Mouse (Mus musculus) hindbrain, postnatal 0 days (tissue): Measurements from ENCODE around the gene Wdr63. TPM values are rescaled to one million over a fixed set of nuclear protein-coding genes. Genes with fewer than 3 reads are reported as not detected.

ENCODE experiments used
- ATAC-seq: fragments of 200-750 bp; cut with Nextera tagmentation; 2 replicates; pipeline ENCODE4 v1.8.0; 2017; ENCODE audit warnings: mild to moderate bottlenecking, moderate TSS enrichment, moderate library complexity
- DNase-seq: peaks from one replicate; pipeline ENCODE4 v3.0.0-alpha.2; 2015; ENCODE audit warnings: low spot score
- H3K27ac ChIP-seq: fragments of 300-500 bp; sonication (generic); 2 replicates; pipeline ENCODE4 v1.5.1; 2014; ENCODE audit warnings: mild to moderate bottlenecking
- H3K27me3 ChIP-seq: fragments of 300-500 bp; sonication (generic); 2 replicates; pipeline ENCODE4 v1.6.1; 2014; ENCODE audit warnings: low read length, mixed read lengths; ENCODE audit not compliant: insufficient read depth
- H3K36me3 ChIP-seq: fragments of 300-500 bp; sonication (generic); 2 replicates; pipeline ENCODE4 v1.6.1; 2014; ENCODE audit warnings: low read length, mixed read lengths; ENCODE audit not compliant: insufficient read depth
- H3K4me1 ChIP-seq: fragments of 300-500 bp; sonication (generic); 2 replicates; pipeline ENCODE4 v1.6.1; 2014; ENCODE audit warnings: antibody characterized with exemption, low read length, mixed read lengths; ENCODE audit not compliant: insufficient read depth
- H3K4me2 ChIP-seq: fragments of 300-500 bp; sonication (generic); 2 replicates; pipeline ENCODE4 v1.6.1; 2014; ENCODE audit warnings: low read depth, mild to moderate bottlenecking, low read length, moderate library complexity, mixed read lengths
- H3K4me3 ChIP-seq: fragments of 300-500 bp; sonication (generic); 2 replicates; pipeline ENCODE4 v1.5.1; 2014; ENCODE audit warnings: low read length
- H3K9ac ChIP-seq: fragments of 300-500 bp; sonication (generic); replicated peaks from 2 replicates; pipeline ENCODE4 v1.6.1; 2014; ENCODE audit warnings: mild to moderate bottlenecking, low read length, moderate library complexity, mixed read lengths
- H3K9me3 ChIP-seq: fragments of 300-500 bp; sonication (generic); 2 replicates; pipeline ENCODE4 v1.6.1; 2016; ENCODE audit warnings: low read length, mixed read lengths
- CTCF ChIP-seq: IDR thresholded peaks from 2 replicates; pipeline ENCODE4 v1.5.1; 2016; ENCODE audit warnings: antibody characterized with exemption, control low read depth, low read depth
- WGBS: fragments of 180-500 bp; shearing (Covaris S2); extraction: QIAGEN DNeasy Blood & Tissue Kit; methylation state at CpG from one replicate; pipeline ENCODE4 v1.1.7; 2014; 5-methylcytosine and 5-hydroxymethylcytosine counted together
- polyA plus RNA-seq: library from polyadenylated mRNA; unstranded; fragments of >200 nt; fragmentation: Nextera tagmentation; extraction: Ambion mirVana; gene quantifications from 2 replicates; pipeline ENCODE4 v1.2.1, GENCODE M21; 2015
- total RNA-seq: library from RNA; depleted of rRNA; stranded (reverse); fragments of >200 nt; gene quantifications from 2 replicates; pipeline ENCODE4 v1.2.3, GENCODE M21; 2014; rRNA removed

Wdr63 gene
- total and polyA plus RNA-seq, 2 experiments from 2014 or later = 1.5 TPM

GRCm38 (mm10) chr3:145991130-145991529 lies 116.8 kb downstream of the Wdr63 start:
- no peak for ATAC-seq
- Histone ChIP-seq H3K9me3 (no peaks in the 10 kb centered on the region), H3K4me1 (no peaks in the 10 kb centered on the region), H3K27ac (no peak overlapping the region), H3K9ac (no peak overlapping the region), H3K4me3 (no peak overlapping the region), H3K36me3 (no peaks in the 10 kb centered on the region), H3K4me2 (no peak overlapping the region), H3K27me3 (0 out of 2 replicates have a peak, but pooled peaks cover 4% of the 10 kb centered on the region)
- TF ChIP-seq CTCF = no peak
- WGBS = 91% methylated on average over 13 of the region's 13 CpGs
- no peak for DNase-seq

Other genes with a start within 250 kb of the Wdr63 start
- gene Bcl10, start 185.3 kb downstream of the Wdr63 start, total RNA-seq = 25.9 and 32.8 TPM in 2 replicates
- gene Bcl10, start 185.3 kb downstream of the Wdr63 start, polyA plus RNA-seq = 36.4 and 37.5 TPM in 2 replicates
- gene 2410004B18Rik, start 170.1 kb downstream of the Wdr63 start, total RNA-seq = 30.8 and 33.3 TPM in 2 replicates
- gene 2410004B18Rik, start 170.1 kb downstream of the Wdr63 start, polyA plus RNA-seq = 69.5 and 75.0 TPM in 2 replicates
- gene Syde2, start 120.3 kb downstream of the Wdr63 start, total RNA-seq = 4.7 and 5.1 TPM in 2 replicates
- 0.47 and 0.61 TPM in 2 replicates for gene Syde2, start 120.3 kb downstream of the Wdr63 start, polyA plus RNA-seq
- 0.25 TPM in 1 of 2 replicates, not detected in the other for gene Mcoln3, start 9.3 kb upstream of the Wdr63 start, total RNA-seq
- gene Mcoln3, start 9.3 kb upstream of the Wdr63 start, polyA plus RNA-seq = 0.10 and 0.48 TPM in 2 replicates
- not detected in 2 replicates for gene Mcoln2, start 41.7 kb upstream of the Wdr63 start, total RNA-seq
- 0.23 and 0.33 TPM in 2 replicates for gene Mcoln2, start 41.7 kb upstream of the Wdr63 start, polyA plus RNA-seq
- gene Lpar3, start 112.8 kb upstream of the Wdr63 start, total RNA-seq = 0.58 and 0.90 TPM in 2 replicates
- 0.50 and 0.68 TPM in 2 replicates for gene Lpar3, start 112.8 kb upstream of the Wdr63 start, polyA plus RNA-seq